Mouse (Mus musculus): Measurements from ENCODE around the gene Slc48a1. TPM values are rescaled to one million over a fixed set of nuclear protein-coding genes. Genes with fewer than 3 reads are reported as not detected.
A peak's percentile ranks its signal among the peaks of the same experiment; 100 is the strongest.

Gene Slc48a1
- total and polyA plus RNA-seq, 2 experiments from 2014 or later: 78.8 to 152 TPM

DNA sequence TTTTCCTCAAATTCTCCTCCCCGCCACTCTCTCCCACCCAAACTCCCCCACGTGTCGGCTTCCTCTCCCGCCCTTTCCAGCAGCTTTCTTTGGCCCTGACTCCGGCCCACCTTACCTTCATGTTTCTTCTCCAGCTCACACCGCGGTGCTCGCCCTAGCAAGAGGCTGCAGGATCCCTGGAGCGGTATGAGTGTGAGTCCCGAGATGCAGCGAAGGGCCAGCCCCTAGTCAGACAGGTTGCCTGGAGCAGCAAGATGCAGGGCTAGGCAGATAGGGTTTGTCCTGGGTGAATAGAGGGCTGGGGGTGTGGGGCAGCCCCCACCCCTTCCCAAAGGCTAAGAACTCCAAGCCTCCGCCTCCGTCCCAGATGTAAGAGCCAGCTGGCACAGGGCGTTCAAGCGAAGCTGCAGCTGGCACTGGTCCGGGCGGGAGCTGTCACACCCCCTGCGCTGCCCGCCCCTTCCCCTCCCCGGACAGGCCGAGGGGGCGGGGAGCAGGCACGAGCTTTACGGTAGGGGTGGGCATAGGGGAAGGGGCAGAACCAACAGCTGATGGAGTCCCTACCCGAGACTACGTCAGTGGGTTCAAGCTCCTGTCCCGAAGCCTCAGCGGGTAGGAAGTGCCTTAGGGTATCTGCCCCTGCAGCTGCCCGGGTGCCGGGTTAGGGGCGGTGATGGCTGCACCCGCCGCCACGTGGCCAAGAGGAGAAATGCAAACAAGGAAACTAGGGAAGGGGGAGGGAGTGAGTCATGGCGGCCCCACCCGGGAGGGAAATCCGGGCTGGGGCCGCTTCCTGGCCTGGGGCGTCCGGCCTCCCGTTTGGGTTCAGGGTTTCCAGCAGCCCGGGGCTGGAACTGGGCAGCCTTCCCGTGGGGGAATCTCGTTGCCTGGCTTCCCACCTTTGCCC is 10.8 kb upstream of the Slc48a1 start, which contains the start of gene Rapgef3:
Gene Rapgef3, minus strand, starts transcription at position 693 of the 907 bp plus-strand sequence.
- peak; percentile 73 for TF ChIP-seq CTCF (IDR thresholded peaks at IDR 0.05)
- DNase-seq (ENCODE audit: low spot score): peak; percentile 82
- ATAC-seq (ENCODE audit: low FRiP score): peak; percentile 81
- Histone ChIP-seq H3K9me3 (ENCODE audit: low read length) (no peaks in the 10 kb centered on the region), H3K4me1 (ENCODE audit: insufficient read depth, low read length) (peaks cover 10% of the 10 kb centered on the region), H3K27me3 (ENCODE audit: insufficient read depth, low read length) (0 out of 2 replicates have a peak, but pooled peaks cover 9% of the 10 kb centered on the region), H3K9ac (replicated peaks; ENCODE audit: low read length, poor library complexity, severe bottlenecking) (peak within 1 kb of the TSS; percentile 61), H3K36me3 (ENCODE audit: insufficient read depth, low read length) (no peaks in the 10 kb centered on the region), H3K4me2 (ENCODE audit: low read depth, low read length, poor library complexity, severe bottlenecking) (peak within 1 kb of the TSS; percentile 66), H3K27ac (ENCODE audit: low read depth, low read length) (peak within 1 kb of the TSS; percentile 72), H3K4me3 (ENCODE audit: low read depth, low read length) (peak within 1 kb of the TSS; percentile 46)
- WGBS: under 1% methylated on average over 43 of the region's 44 CpGs

DNA sequence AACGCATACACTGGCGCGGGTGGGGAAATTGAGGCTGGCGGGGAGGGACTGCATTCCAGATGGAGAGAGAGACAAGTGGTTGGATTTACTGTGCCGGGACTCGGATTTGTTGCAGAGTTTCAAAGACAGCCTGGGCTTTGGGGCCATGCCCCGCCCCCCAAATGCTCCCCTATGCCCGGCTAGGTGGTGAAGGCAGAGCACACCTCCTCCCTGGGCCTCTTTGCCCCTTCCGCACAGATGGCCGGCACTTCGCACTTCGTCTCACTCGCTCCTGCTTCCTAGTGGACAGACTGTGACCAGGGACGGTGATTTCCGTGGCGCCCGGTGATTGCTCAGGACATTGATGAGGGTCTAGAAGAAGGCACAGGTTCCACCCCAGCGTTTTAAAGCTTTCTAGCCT is 10.1 kb upstream of the Slc48a1 start:
- Histone ChIP-seq H3K27me3 (ENCODE audit: insufficient read depth, low read length) (0 out of 2 replicates have a peak, but pooled peaks cover 9% of the 10 kb centered on the region), H3K4me3 (ENCODE audit: low read depth, low read length) (peak overlapping the region; percentile 46), H3K4me1 (ENCODE audit: insufficient read depth, low read length) (peaks cover 10% of the 10 kb centered on the region), H3K36me3 (ENCODE audit: insufficient read depth, low read length) (no peaks in the 10 kb centered on the region), H3K27ac (ENCODE audit: low read depth, low read length) (peak overlapping the region; percentile 72), H3K4me2 (ENCODE audit: low read depth, low read length, poor library complexity, severe bottlenecking) (peak overlapping the region; percentile 66), H3K9me3 (ENCODE audit: low read length) (no peaks in the 10 kb centered on the region), H3K9ac (replicated peaks; ENCODE audit: low read length, poor library complexity, severe bottlenecking) (peak overlapping the region; percentile 61)
- peak; percentile 13; the same call in 1 of the 2 replicates for ATAC-seq (ENCODE audit: low FRiP score)
- WGBS: 1% methylated on average over 18 of the region's 18 CpGs
- TF ChIP-seq CTCF (IDR thresholded peaks at IDR 0.05): peak; percentile 54
- peak; percentile 61 for DNase-seq (ENCODE audit: low spot score)

DNA sequence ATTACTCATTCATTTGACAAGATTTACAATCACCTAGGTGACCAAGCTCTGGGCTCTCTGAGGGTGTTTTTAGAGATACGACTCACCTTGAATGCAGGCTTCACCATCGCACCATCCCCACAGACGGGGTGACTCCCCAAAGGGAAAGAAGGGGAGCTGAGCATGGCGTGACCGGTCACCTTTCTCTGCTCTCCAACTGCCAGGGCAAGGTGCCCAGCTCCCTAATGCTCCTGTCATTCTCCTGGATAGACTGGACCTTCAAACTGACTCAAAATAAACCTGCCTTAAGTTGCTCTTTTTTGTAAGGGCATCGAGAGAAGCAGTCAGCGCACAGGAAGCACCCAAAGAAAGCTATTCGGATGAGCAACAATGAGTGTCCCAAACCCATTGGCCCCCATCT is 8.0 kb upstream of the Slc48a1 start:
- no peak overlapping the region for H3K9ac ChIP-seq (replicated peaks; ENCODE audit: low read length, poor library complexity, severe bottlenecking)
- 67% methylated on average over 8 of the region's 8 CpGs for WGBS
- H3K4me1 ChIP-seq (ENCODE audit: insufficient read depth, low read length): peaks cover 10% of the 10 kb centered on the region; the same call in 1 of the 2 replicates
- H3K4me2 ChIP-seq (ENCODE audit: low read depth, low read length, poor library complexity, severe bottlenecking): no peak overlapping the region
- no peak for DNase-seq (ENCODE audit: low spot score)
- H3K9me3 ChIP-seq (ENCODE audit: low read length): no peaks in the 10 kb centered on the region
- no peak for TF ChIP-seq CTCF (IDR thresholded peaks at IDR 0.05)
- H3K27me3 ChIP-seq (ENCODE audit: insufficient read depth, low read length): 0 out of 2 replicates have a peak, but pooled peaks cover 9% of the 10 kb centered on the region
- ATAC-seq (ENCODE audit: low FRiP score): no peak
- no peak overlapping the region for H3K27ac ChIP-seq (ENCODE audit: low read depth, low read length)
- H3K36me3 ChIP-seq (ENCODE audit: insufficient read depth, low read length): no peaks in the 10 kb centered on the region
- H3K4me3 ChIP-seq (ENCODE audit: low read depth, low read length): no peak overlapping the region

DNA sequence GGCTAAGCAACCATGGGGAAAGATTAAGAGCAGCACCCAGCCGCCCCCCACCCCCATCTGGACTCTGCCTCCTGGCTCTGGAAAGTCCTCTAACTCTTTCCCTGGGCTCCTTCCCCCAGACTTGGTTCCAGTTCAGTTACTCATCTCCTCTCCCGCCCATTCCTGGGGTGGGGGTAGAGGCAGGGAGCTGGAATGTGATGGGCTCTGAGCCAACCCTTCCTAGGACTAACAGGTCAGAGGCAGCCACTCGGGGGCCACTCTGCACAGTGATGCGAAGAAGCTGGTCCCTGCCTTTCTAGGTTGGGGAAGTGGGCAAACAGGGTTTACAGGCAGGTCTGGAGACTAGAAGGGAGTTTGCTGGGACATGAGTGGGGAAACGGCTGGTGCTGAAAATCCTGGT is 5.2 kb upstream of the Slc48a1 start:
- 21% methylated on average over 5 of the region's 5 CpGs for WGBS
- ATAC-seq (ENCODE audit: low FRiP score) (no peak), DNase-seq (ENCODE audit: low spot score) (no peak)
- no peak overlapping the region for H3K27ac ChIP-seq (ENCODE audit: low read depth, low read length)
- H3K4me2 ChIP-seq (ENCODE audit: low read depth, low read length, poor library complexity, severe bottlenecking): no peak overlapping the region
- TF ChIP-seq CTCF (IDR thresholded peaks at IDR 0.05): no peak
- peaks cover 6% of the 10 kb centered on the region; the same call in 1 of the 2 replicates for H3K4me1 ChIP-seq (ENCODE audit: insufficient read depth, low read length)
- H3K9me3 ChIP-seq (ENCODE audit: low read length): no peaks in the 10 kb centered on the region
- H3K4me3 ChIP-seq (ENCODE audit: low read depth, low read length): no peak overlapping the region
- no peak overlapping the region for H3K9ac ChIP-seq (replicated peaks; ENCODE audit: low read length, poor library complexity, severe bottlenecking)
- 0 out of 2 replicates have a peak, but pooled peaks cover 9% of the 10 kb centered on the region for H3K27me3 ChIP-seq (ENCODE audit: insufficient read depth, low read length)
- no peaks in the 10 kb centered on the region for H3K36me3 ChIP-seq (ENCODE audit: insufficient read depth, low read length)

DNA sequence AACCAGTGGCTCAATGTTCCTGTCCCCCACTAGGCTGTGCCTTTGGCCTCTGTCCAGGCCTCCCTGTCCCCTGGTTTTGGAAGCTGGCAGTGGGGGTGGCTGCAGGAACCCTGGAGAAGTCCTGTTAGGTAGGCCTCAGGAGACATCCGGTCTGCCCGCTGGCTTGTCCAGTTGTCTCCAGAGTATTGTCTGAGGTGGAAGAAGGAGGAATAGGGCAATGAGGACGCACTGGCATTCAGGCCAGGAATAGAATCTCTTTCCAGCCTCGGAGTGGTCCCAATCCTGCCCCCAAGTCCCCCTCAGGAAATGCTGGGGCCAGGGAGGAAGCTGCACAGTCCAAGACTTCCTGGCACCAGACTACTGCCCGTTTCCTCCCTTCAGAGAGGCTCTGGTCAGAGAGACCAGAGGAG is 4.4 kb upstream of the Slc48a1 start:
- H3K9me3 ChIP-seq (ENCODE audit: low read length): no peaks in the 10 kb centered on the region
- 0 out of 2 replicates have a peak, but pooled peaks cover 9% of the 10 kb centered on the region for H3K27me3 ChIP-seq (ENCODE audit: insufficient read depth, low read length)
- H3K9ac ChIP-seq (replicated peaks; ENCODE audit: low read length, poor library complexity, severe bottlenecking): no peak overlapping the region
- no peak overlapping the region for H3K4me3 ChIP-seq (ENCODE audit: low read depth, low read length)
- 80% methylated on average over 5 of the region's 5 CpGs for WGBS
- ATAC-seq (ENCODE audit: low FRiP score) (no peak), DNase-seq (ENCODE audit: low spot score) (no peak)
- no peaks in the 10 kb centered on the region for H3K36me3 ChIP-seq (ENCODE audit: insufficient read depth, low read length)
- no peak overlapping the region for H3K4me2 ChIP-seq (ENCODE audit: low read depth, low read length, poor library complexity, severe bottlenecking)
- H3K4me1 ChIP-seq (ENCODE audit: insufficient read depth, low read length): peaks cover under 1% of the 10 kb centered on the region; the same call in 1 of the 2 replicates
- no peak overlapping the region for H3K27ac ChIP-seq (ENCODE audit: low read depth, low read length)
- TF ChIP-seq CTCF (IDR thresholded peaks at IDR 0.05): no peak

DNA sequence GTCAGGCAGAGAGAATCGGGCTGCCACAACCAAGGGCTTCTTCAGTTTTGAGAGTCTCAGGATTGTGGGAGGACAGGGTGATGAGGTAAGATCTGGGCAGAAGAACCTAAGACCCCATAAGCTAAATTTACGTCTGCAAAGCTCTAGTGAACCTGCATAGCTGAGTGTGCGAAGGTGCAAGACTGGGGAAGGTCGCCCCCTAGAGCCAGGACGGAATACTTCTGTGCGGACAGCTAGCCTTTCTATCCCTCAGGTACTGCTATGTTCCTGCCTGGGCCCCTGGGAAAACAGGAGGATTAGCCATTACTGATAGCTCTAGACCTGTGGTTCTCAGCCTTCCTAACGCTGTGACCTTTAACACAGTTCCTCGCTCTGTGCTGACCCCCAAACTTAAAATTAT is 1.8 kb upstream of the Slc48a1 start:
- ATAC-seq (ENCODE audit: low FRiP score): no peak
- no peaks in the 10 kb centered on the region for H3K4me1 ChIP-seq (ENCODE audit: insufficient read depth, low read length)
- no peak overlapping the region for H3K4me2 ChIP-seq (ENCODE audit: low read depth, low read length, poor library complexity, severe bottlenecking)
- DNase-seq (ENCODE audit: low spot score): no peak
- 0 out of 2 replicates have a peak, but pooled peaks cover 3% of the 10 kb centered on the region for H3K27me3 ChIP-seq (ENCODE audit: insufficient read depth, low read length)
- H3K9me3 ChIP-seq (ENCODE audit: low read length): no peaks in the 10 kb centered on the region
- 8% methylated on average over 8 of the region's 8 CpGs for WGBS
- TF ChIP-seq CTCF (IDR thresholded peaks at IDR 0.05): peak; percentile 75
- H3K9ac ChIP-seq (replicated peaks; ENCODE audit: low read length, poor library complexity, severe bottlenecking): no peak overlapping the region
- no peak overlapping the region for H3K27ac ChIP-seq (ENCODE audit: low read depth, low read length)
- H3K36me3 ChIP-seq (ENCODE audit: insufficient read depth, low read length): no peaks in the 10 kb centered on the region
- no peak overlapping the region for H3K4me3 ChIP-seq (ENCODE audit: low read depth, low read length)
